Mouse (Mus musculus) G1E (cell line): Measurements from ENCODE around the gene Polr3b.

Experiments
- CTCF ChIP-seq: IDR thresholded peaks from 2 replicates; pipeline ENCODE4 v1.5.1; 2012; ENCODE audit warnings: low read depth, low read length, inconsistent platforms, mixed read lengths
- POLR2AphosphoS5 ChIP-seq: IDR thresholded peaks from 2 replicates; pipeline ENCODE4 v1.6.1; 2012; ENCODE audit warnings: low read depth, low read length, inconsistent platforms; ENCODE audit not compliant: insufficient replicate concordance
- TAL1 ChIP-seq: conservative IDR thresholded peaks from 2 replicates; pipeline ENCODE4 v1.6.1; 2012; ENCODE audit warnings: low read depth, low read length, inconsistent platforms, mixed read lengths

DNA sequence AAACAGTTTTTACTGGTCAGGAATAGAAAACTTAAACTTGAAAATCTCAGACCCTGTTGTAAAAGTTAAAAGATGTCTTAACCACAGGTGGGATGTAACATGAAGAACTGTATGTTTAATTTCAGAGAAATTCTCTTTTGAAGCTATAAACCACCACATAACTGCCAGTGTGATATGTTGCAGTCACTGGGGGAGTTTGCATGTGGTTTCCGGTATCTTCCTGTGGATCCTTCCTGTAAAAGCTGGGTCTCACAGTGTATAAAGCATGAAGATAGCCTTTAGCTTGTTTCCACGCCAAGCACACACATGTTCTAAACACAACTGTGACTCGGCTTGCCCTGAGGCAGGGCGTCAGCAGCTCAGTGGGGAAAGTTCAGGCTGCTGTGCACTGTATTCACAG is 9.9 kb downstream of the Polr3b start:
- TF ChIP-seq TAL1 (no peak), CTCF (no peak), POLR2AphosphoS5 (no peak)
